Mouse (Mus musculus): ENCODE measurements around the gene Prdm11. TPM values are rescaled to one million over a fixed set of nuclear protein-coding genes. Genes with fewer than 3 reads are reported as not detected.

The Prdm11 gene
- polyA plus RNA-seq, 1 experiment: 6.3 TPM

GRCm38 (mm10) chr2:93032651-93033050, 13.3 kb downstream of the Prdm11 start:
- H3K4me3 ChIP-seq (ENCODE audit: insufficient read depth, low read length): no peak overlapping the region
- no peaks in the 10 kb centered on the region for H3K4me1 ChIP-seq (ENCODE audit: control insufficient read depth, insufficient read depth, low read length)
- TF ChIP-seq CTCF (IDR thresholded peaks at IDR 0.05; ENCODE audit: borderline replicate concordance, insufficient read depth, low read length): no peak
- no peak for TF ChIP-seq POLR2A (IDR thresholded peaks at IDR 0.05; ENCODE audit: low read depth, low read length)
- no peak overlapping the region for H3K27ac ChIP-seq (ENCODE audit: insufficient read depth, low read length)

- Histone ChIP-seq H3K4me1 (ENCODE audit: control insufficient read depth, insufficient read depth, low read length) (no peaks in the 10 kb centered on the region), H3K4me3 (ENCODE audit: insufficient read depth, low read length) (no peak overlapping the region)
- no peak for TF ChIP-seq POLR2A (IDR thresholded peaks at IDR 0.05; ENCODE audit: low read depth, low read length)
Observed at GRCm38 (mm10) chr2:93032049-93032448, 13.9 kb downstream of the Prdm11 start.

GRCm38 (mm10) chr2:93031021-93031420, 14.9 kb downstream of the Prdm11 start:
- TF ChIP-seq CTCF (IDR thresholded peaks at IDR 0.05; ENCODE audit: borderline replicate concordance, insufficient read depth, low read length) (no peak), POLR2A (IDR thresholded peaks at IDR 0.05; ENCODE audit: low read depth, low read length) (no peak)
- no peak overlapping the region for H3K4me3 ChIP-seq (ENCODE audit: insufficient read depth, low read length)
- H3K27ac ChIP-seq (ENCODE audit: insufficient read depth, low read length): no peak overlapping the region
- no peaks in the 10 kb centered on the region for H3K4me1 ChIP-seq (ENCODE audit: control insufficient read depth, insufficient read depth, low read length)

More at GRCm38 (mm10) chr2:93032049-93032448, 13.9 kb downstream of the Prdm11 start:
- H3K27ac ChIP-seq (ENCODE audit: insufficient read depth, low read length): no peak overlapping the region

GRCm38 (mm10) chr2:93030101-93030500, 15.9 kb downstream of the Prdm11 start:
- TF ChIP-seq POLR2A (IDR thresholded peaks at IDR 0.05; ENCODE audit: low read depth, low read length) (no peak), CTCF (IDR thresholded peaks at IDR 0.05; ENCODE audit: borderline replicate concordance, insufficient read depth, low read length) (no peak)
- Histone ChIP-seq H3K4me1 (ENCODE audit: control insufficient read depth, insufficient read depth, low read length) (no peaks in the 10 kb centered on the region), H3K4me3 (ENCODE audit: insufficient read depth, low read length) (no peak overlapping the region), H3K27ac (ENCODE audit: insufficient read depth, low read length) (no peak overlapping the region)

- Histone ChIP-seq H3K27ac (ENCODE audit: insufficient read depth, low read length) (no peak overlapping the region), H3K4me3 (ENCODE audit: insufficient read depth, low read length) (no peak overlapping the region), H3K4me1 (ENCODE audit: control insufficient read depth, insufficient read depth, low read length) (no peaks in the 10 kb centered on the region)
- no peak for TF ChIP-seq POLR2A (IDR thresholded peaks at IDR 0.05; ENCODE audit: low read depth, low read length)
- no peak for TF ChIP-seq CTCF (IDR thresholded peaks at IDR 0.05; ENCODE audit: borderline replicate concordance, insufficient read depth, low read length)
Observed at GRCm38 (mm10) chr2:93029267-93030060, 16.5 kb downstream of the Prdm11 start.

GRCm38 (mm10) chr2:93028865-93029264, 17.1 kb downstream of the Prdm11 start:
- no peak for TF ChIP-seq POLR2A (IDR thresholded peaks at IDR 0.05; ENCODE audit: low read depth, low read length)
- Histone ChIP-seq H3K27ac (ENCODE audit: insufficient read depth, low read length) (no peak overlapping the region), H3K4me1 (ENCODE audit: control insufficient read depth, insufficient read depth, low read length) (no peaks in the 10 kb centered on the region), H3K4me3 (ENCODE audit: insufficient read depth, low read length) (no peak overlapping the region)

- TF ChIP-seq CTCF (IDR thresholded peaks at IDR 0.05; ENCODE audit: borderline replicate concordance, insufficient read depth, low read length): no peak
- no peak for TF ChIP-seq POLR2A (IDR thresholded peaks at IDR 0.05; ENCODE audit: low read depth, low read length)
- no peaks in the 10 kb centered on the region for H3K4me1 ChIP-seq (ENCODE audit: control insufficient read depth, insufficient read depth, low read length)
- H3K27ac ChIP-seq (ENCODE audit: insufficient read depth, low read length): no peak overlapping the region
- no peak overlapping the region for H3K4me3 ChIP-seq (ENCODE audit: insufficient read depth, low read length)
Observed at GRCm38 (mm10) chr2:93027713-93028112, 18.3 kb downstream of the Prdm11 start.

- no peaks in the 10 kb centered on the region for H3K4me1 ChIP-seq (ENCODE audit: control insufficient read depth, insufficient read depth, low read length)
- H3K27ac ChIP-seq (ENCODE audit: insufficient read depth, low read length): no peak overlapping the region
- TF ChIP-seq POLR2A (IDR thresholded peaks at IDR 0.05; ENCODE audit: low read depth, low read length): no peak
- TF ChIP-seq CTCF (IDR thresholded peaks at IDR 0.05; ENCODE audit: borderline replicate concordance, insufficient read depth, low read length): no peak
- H3K4me3 ChIP-seq (ENCODE audit: insufficient read depth, low read length): no peak overlapping the region
Observed at GRCm38 (mm10) chr2:93024431-93024830, 21.5 kb downstream of the Prdm11 start.

GRCm38 (mm10) chr2:93018854-93019253, 27.1 kb downstream of the Prdm11 start:
- Histone ChIP-seq H3K27ac (ENCODE audit: insufficient read depth, low read length) (no peak overlapping the region), H3K4me3 (ENCODE audit: insufficient read depth, low read length) (no peak overlapping the region), H3K4me1 (ENCODE audit: control insufficient read depth, insufficient read depth, low read length) (no peaks in the 10 kb centered on the region)
- TF ChIP-seq CTCF (IDR thresholded peaks at IDR 0.05; ENCODE audit: borderline replicate concordance, insufficient read depth, low read length): no peak
- no peak for TF ChIP-seq POLR2A (IDR thresholded peaks at IDR 0.05; ENCODE audit: low read depth, low read length)

- no peak overlapping the region for H3K4me3 ChIP-seq (ENCODE audit: insufficient read depth, low read length)
- H3K4me1 ChIP-seq (ENCODE audit: control insufficient read depth, insufficient read depth, low read length): no peaks in the 10 kb centered on the region
- H3K27ac ChIP-seq (ENCODE audit: insufficient read depth, low read length): no peak overlapping the region
- no peak for TF ChIP-seq CTCF (IDR thresholded peaks at IDR 0.05; ENCODE audit: borderline replicate concordance, insufficient read depth, low read length)
- TF ChIP-seq POLR2A (IDR thresholded peaks at IDR 0.05; ENCODE audit: low read depth, low read length): no peak
Observed at GRCm38 (mm10) chr2:93017151-93017550, 28.8 kb downstream of the Prdm11 start.
